Mouse (Mus musculus) large intestine, adult 2 months (tissue): Measurements from ENCODE around the gene Scn4b. TPM values are rescaled to one million over a fixed set of nuclear protein-coding genes. Genes with fewer than 3 reads are reported as not detected.

Source experiments
- DNase-seq: peaks from one replicate; pipeline ENCODE4 v3.0.0-alpha.2; 2012; ENCODE audit warnings: low read depth, low spot score
- WGBS: fragments of 180-500 bp; shearing (Covaris S2); methylation state at CpG from one replicate; pipeline ENCODE4 v1.1.7; 2018; 5-methylcytosine and 5-hydroxymethylcytosine counted together
- polyA plus RNA-seq: library from polyadenylated mRNA; depleted of rRNA; stranded (reverse); fragments of >200 nt; gene quantifications from 2 replicates; pipeline ENCODE4 v1.2.3, GENCODE M21; 2012; rRNA removed

Gene Scn4b
- polyA plus RNA-seq, 1 experiment, result 0.10 TPM

DNA sequence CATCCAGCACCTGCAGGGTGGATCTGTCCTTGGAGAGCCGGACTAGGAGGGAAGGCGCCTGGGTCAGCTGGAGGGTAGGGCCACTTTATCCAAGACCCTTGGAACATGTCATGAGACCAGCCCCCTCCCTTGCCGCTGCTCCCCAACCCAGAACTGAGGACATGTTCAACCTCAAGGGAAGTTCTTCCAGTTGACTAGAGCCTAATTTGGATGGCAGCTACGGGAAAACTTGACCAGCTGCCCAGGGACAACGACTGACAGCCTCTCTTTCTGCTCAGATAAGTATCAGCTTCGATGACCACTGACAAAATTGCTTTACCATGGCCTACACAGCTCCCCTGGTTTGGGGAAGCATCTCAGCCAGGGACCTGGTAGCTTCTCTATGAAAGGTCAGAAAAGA, 45.1 kb downstream of the Scn4b start:
- 76% methylated on average over 6 of the region's 6 CpGs for WGBS
- DNase-seq, result no peak

DNA sequence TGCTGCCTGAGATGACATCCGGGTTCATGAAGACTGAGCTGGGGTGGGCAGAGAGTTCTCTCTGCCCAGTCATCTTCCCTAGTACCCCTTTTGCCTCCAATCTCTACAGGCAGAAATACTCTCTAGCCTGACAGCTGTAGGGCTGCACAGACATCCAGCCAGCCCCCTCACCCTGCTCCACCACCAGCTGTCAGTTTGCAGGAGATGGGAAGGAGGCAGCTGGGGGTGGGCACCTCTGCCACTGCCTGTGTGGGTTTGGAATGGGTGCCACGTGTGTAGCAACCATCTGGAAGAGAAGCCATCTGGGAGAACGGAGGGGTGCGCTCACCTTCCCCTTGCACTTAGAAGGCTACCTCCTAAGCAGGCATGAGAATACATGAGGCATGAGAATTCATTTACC, 47.1 kb downstream of the Scn4b start:
- 84% methylated on average over 4 of the region's 4 CpGs for WGBS
- no peak for DNase-seq

DNA sequence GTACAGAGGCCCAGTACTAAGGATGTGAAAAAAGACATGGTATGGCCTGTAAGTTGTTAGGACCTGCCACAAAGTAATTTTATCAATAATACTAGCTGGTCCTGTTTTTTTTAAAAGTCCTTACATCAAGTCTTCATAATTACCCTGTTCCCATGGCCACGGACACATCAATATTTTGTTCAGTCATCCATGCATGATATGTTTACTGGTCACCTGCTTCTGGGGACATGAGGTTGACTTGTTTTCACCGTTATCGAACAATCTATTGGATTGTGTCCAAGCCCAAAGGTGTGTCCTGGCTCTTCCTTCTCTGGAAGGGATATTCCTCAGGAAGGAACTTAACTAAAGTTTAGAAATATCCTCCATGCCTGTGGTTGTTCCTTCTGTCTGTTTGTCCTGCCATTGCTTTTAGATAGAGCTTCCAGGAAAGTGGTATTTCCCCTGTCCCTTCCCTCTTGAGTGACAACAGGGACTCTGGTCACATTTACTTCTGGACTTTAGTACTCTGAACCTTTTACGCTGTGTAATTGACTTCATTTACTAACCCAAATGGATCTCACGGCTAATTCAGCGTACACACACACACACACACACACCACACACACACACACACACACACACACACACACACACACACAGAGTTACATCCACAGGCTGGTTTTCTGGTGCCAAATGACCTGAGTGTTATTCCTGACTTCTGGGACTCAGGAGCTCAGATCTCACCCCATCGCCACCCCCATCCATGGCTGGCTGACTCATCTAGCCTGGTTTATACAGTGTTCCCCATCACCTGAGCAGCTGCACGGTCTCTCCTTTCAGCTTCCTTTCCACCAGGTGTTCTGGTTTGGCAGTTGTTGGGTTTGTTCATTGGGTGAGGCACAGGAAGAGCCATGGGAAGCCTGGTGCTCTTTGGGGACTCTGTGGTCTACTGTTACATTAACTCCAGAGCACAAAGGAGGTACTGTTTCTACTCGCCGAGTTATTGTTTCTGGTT, 50.7 kb downstream of the Scn4b start:
- 31% methylated on average over 10 of the region's 10 CpGs for WGBS
- DNase-seq, result no peak

DNA sequence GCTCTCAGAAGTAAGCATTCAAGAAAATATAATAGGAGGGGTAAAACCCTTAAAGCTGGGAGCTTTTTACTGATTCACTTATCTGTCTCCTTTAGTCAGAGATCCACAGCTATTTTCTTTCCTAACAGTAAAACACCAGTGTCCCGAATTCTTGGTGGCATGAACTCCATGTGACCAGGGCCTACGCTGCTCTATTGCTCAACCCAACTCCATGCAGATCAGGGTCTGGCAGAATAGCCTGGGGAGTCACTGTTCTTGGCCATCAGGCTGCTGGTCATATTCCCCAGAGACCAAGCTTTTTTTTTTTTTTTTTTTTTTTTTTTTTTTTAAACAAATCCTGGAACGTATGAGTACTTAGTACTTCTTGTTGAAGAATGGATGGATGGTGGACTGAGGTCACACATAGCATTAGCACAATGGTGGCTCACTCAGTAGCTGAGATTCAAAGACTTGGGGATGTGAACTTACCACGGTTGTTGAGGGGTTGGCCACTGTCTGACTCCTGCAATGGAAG, 51.5 kb downstream of the Scn4b start:
- no peak for DNase-seq
- WGBS, result 32% methylated on average over 4 of the region's 4 CpGs

DNA sequence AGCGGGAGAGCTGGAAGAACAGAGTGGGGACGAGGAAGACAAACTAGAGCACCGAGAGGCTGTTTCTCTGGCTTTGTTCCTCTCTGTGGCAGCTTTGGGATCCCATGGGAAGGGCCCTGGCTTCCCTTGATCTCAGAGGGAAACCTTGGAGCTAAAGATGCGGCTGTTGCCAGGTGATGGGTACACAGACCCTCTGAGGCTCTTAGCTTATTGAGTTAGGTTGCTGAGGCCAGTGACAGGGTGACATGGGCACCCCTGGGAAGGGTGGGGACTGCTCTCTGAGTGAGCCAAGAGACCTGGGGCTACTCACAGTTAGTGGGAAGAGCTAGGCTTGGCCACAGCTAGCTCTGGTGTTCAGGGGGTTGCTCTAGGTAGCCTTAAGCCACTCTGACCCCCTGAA, 57.3 kb downstream of the Scn4b start:
- WGBS, result 70% methylated on average over 4 of the region's 4 CpGs

DNA sequence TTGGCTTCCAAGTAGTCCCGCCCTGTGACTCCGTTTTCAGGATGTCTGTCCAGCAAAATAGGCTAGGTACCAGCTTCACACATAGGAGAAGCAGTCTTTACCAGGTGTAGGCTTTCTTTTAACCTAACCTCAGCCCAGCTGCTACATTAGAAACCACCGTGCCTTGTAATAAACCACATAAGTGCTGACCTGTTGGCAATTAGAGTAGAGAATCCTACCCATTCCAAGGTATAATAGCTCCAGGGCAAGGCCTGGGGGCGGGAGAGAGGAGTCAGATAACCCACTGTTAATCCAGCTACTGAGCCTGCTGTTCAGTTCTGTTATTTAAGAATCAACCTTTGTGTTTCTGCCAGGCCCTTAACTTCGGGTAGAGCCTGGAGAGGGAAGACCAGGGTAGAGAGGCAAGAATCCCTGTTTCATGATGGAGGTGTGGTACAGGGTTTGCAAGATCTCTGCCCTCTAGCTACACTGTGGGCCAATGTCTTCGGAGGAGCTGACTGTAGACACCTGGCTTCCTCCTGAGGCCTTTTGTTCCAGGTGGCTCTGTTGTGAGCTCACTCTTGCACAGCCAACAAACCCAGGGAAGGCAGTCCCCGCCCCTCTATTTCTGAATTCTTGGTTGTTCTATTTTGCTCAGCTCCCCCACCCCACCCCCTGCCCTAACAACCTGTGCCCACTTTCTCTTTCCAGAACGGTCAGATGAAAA, 58.1 kb downstream of the Scn4b start:
- no peak for DNase-seq
- 48% methylated on average over 8 of the region's 8 CpGs for WGBS

More for the DNA sequence above, 57.3 kb downstream of the Scn4b start:
- no peak for DNase-seq

DNA sequence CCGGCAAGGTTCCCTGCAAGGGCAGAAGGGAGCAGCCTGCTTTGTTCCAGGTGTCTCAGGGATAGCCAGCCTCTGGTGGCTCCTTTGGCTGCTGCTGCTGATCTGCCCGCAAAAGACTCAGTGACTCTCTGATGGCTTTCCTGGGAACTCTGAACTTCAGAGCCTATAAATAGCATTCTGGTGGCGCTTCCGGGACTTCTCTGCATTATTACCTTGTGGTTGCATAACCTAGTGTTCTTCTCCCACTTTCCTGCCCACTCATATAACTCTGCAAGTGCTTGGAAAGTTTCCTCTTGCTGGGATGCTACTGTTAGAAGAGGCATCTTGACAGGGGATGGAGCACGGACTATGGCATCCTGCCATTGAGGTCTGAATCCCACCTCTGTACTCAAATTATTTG, 59.4 kb downstream of the Scn4b start:
- WGBS, result 31% methylated on average over 5 of the region's 5 CpGs
- no peak for DNase-seq

DNA sequence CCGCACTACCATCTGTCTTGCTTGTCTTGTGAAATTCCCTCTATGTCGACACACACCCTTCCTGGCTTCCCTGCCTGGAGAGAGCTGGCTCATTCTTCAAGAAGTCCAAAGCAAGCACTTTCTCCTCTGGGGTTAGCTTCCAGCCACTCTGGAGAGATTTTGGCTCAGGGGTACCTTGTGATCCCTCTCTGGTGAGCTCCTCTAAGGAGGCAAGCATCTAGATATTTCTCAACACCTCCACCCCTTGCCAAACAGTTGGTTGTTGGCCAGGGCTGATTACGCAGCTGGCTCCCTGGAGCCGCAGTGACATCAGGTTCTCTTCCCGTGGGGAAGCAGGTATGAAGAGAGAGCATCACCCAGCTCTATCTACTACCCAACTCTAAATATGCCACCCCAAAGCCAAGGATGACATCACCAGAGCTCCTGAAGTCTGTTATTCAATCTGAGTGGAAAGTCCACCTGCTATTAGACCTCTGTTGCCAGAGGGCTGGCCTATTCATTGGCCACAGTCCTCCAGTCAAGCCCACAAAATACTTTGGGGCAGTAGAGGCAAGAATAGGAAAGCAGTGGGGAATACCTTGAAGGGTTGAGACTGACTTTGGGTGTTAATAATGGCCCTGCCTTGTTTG, 63.2 kb downstream of the Scn4b start:
- 27% methylated on average over 5 of the region's 5 CpGs for WGBS

DNA sequence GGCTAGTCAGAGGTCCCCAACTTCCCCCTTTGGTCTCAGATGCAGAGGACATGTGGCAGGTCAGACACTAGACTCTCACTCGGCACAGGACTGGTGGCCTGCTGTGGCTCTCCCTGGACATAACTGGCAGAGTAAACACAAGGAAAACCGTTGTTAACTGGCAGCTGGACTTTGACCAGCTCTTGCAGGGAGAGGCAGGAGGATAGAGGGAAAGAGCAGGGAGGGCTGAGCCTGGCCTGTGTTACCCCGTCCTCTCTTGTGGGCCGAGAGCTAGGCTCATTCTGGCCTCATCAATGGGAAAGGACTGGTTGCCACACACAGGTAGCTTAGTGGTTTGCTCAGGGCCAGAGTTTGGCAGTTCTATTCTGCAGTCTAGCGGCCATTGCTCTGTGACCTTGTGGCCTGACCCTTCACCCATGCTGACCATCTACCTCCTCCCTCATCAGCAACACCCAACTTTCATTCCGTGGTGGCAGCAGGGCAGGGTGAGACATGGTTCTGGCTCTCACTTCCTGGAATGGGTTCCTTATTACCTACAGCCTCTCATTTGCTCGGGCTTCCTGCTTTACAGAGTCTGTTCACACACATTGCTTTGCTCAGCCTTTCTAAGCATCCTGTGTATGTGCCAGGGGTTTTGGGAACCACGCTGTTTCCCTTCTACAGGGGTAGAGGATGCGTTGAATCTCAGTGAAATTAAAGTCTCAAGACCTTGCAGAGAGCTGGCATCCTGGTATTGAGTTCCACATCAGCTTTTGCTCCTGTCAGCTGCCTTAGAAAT, 64.0 kb downstream of the Scn4b start:
- no peak for DNase-seq
- 18% methylated on average over 9 of the region's 9 CpGs for WGBS

More for the DNA sequence above, 63.2 kb downstream of the Scn4b start:
- no peak for DNase-seq

Other genes starting within 250 kb of the Scn4b start
- 453 and 486 TPM in 2 replicates for gene Atp5l, start 217.7 kb upstream of the Scn4b start, polyA plus RNA-seq
- 10.3 and 15.9 TPM in 2 replicates for gene Ube4a, start 172.8 kb upstream of the Scn4b start, polyA plus RNA-seq
- 9.3 and 9.5 TPM in 2 replicates for gene Cd3g, start 158.0 kb upstream of the Scn4b start, polyA plus RNA-seq
- gene Cd3d, start 156.6 kb upstream of the Scn4b start, polyA plus RNA-seq, result 4.8 and 5.3 TPM in 2 replicates
- gene Cd3e, start 128.8 kb upstream of the Scn4b start, polyA plus RNA-seq, result 11.1 and 14.3 TPM in 2 replicates
- gene Mpzl2, start 98.6 kb upstream of the Scn4b start, polyA plus RNA-seq, result 13.6 and 19.9 TPM in 2 replicates
- gene Mpzl3, start 83.2 kb upstream of the Scn4b start, polyA plus RNA-seq, result 4.5 and 7.6 TPM in 2 replicates
- 4.4 and 10.2 TPM in 2 replicates for gene Jaml, start 59.2 kb upstream of the Scn4b start, polyA plus RNA-seq
- gene Scn2b, start 20.6 kb upstream of the Scn4b start, polyA plus RNA-seq, result 2.3 and 2.8 TPM in 2 replicates
- 0.15 TPM in 1 of 2 replicates, not detected in the other for gene BC049352, start 43.6 kb downstream of the Scn4b start, polyA plus RNA-seq
- 147 and 155 TPM in 2 replicates for gene Tmprss4, start 65.7 kb downstream of the Scn4b start, polyA plus RNA-seq
- gene Il10ra, start 130.8 kb downstream of the Scn4b start, polyA plus RNA-seq, result 6.0 and 7.7 TPM in 2 replicates
- gene Tmprss13, start 180.7 kb downstream of the Scn4b start, polyA plus RNA-seq, result not detected in 2 replicates
- 42.1 and 49.6 TPM in 2 replicates for gene Fxyd6, start 231.8 kb downstream of the Scn4b start, polyA plus RNA-seq